Mouse (Mus musculus): ENCODE data around the gene Gm11985.

Gene Gm11985

GRCm38 (mm10) chr11:7200393-7200783 lies 12.0 kb upstream of the Gm11985 start:
- no peak for DNase-seq (ENCODE audit: inconsistent age in 2 of 2, low spot score in 1 of 2)

- DNase-seq (ENCODE audit: inconsistent age in 2 of 2, low spot score in 1 of 2) = peak; percentile 22 to 84
These were observed 11.5 kb upstream of the Gm11985 start for GRCm38 (mm10) chr11:7199736-7200392.

- DNase-seq (ENCODE audit: inconsistent age in 2 of 2, low spot score in 1 of 2) = no peak
These were observed 10.3 kb upstream of the Gm11985 start for GRCm38 (mm10) chr11:7198481-7199256.

- no peak for DNase-seq (ENCODE audit: inconsistent age in 2 of 2, low spot score in 1 of 2)
These were observed 9.6 kb upstream of the Gm11985 start for GRCm38 (mm10) chr11:7198006-7198405.

GRCm38 (mm10) chr11:7197491-7197941 lies 9.1 kb upstream of the Gm11985 start, which contains the start of gene Igfbp1:
TSS of gene Igfbp1 (plus strand) at chr11:7197782.
- DNase-seq (ENCODE audit: inconsistent age in 2 of 2, low spot score in 1 of 2) = no peak

GRCm38 (mm10) chr11:7195312-7195685 lies 6.9 kb upstream of the Gm11985 start:
- no peak for DNase-seq (ENCODE audit: inconsistent age in 2 of 2, low spot score in 1 of 2)

GRCm38 (mm10) chr11:7194432-7195311 lies 6.3 kb upstream of the Gm11985 start:
- DNase-seq (ENCODE audit: inconsistent age in 2 of 2, low spot score in 1 of 2) = no peak

GRCm38 (mm10) chr11:7193134-7193533 lies 4.8 kb upstream of the Gm11985 start:
- DNase-seq (ENCODE audit: inconsistent age in 2 of 2, low spot score in 1 of 2) = no peak

GRCm38 (mm10) chr11:7192710-7193109 lies 4.3 kb upstream of the Gm11985 start:
- DNase-seq (ENCODE audit: inconsistent age in 2 of 2, low spot score in 1 of 2) = no peak

- DNase-seq (ENCODE audit: inconsistent age in 2 of 2, low spot score in 1 of 2) = no peak
These were observed 897 bp downstream of the Gm11985 start for GRCm38 (mm10) chr11:7187472-7187871.

- DNase-seq (ENCODE audit: inconsistent age in 2 of 2, low spot score in 1 of 2) = no peak
These were observed 3.9 kb downstream of the Gm11985 start for GRCm38 (mm10) chr11:7184420-7184819.

GRCm38 (mm10) chr11:7182409-7183042 lies 5.8 kb downstream of the Gm11985 start:
- no peak for DNase-seq (ENCODE audit: inconsistent age in 2 of 2, low spot score in 1 of 2)

GRCm38 (mm10) chr11:7179276-7179675 lies 9.1 kb downstream of the Gm11985 start:
- no peak for DNase-seq (ENCODE audit: inconsistent age in 2 of 2, low spot score in 1 of 2)

- DNase-seq (ENCODE audit: inconsistent age in 2 of 2, low spot score in 1 of 2) = no peak
These were observed 9.6 kb downstream of the Gm11985 start for GRCm38 (mm10) chr11:7178724-7179123.

- no peak for DNase-seq (ENCODE audit: inconsistent age in 2 of 2, low spot score in 1 of 2)
These were observed 14.7 kb downstream of the Gm11985 start for GRCm38 (mm10) chr11:7173664-7174063.

- DNase-seq (ENCODE audit: inconsistent age in 2 of 2, low spot score in 1 of 2) = no peak
These were observed 18.7 kb downstream of the Gm11985 start for GRCm38 (mm10) chr11:7169645-7170044.

GRCm38 (mm10) chr11:7164416-7164815 lies 24.0 kb downstream of the Gm11985 start:
- no peak for DNase-seq (ENCODE audit: inconsistent age in 2 of 2, low spot score in 1 of 2)

GRCm38 (mm10) chr11:7161502-7162174 lies 26.7 kb downstream of the Gm11985 start:
- peak in 1 of 2 experiments; percentile 64 for DNase-seq (ENCODE audit: inconsistent age in 2 of 2, low spot score in 1 of 2)

GRCm38 (mm10) chr11:7160637-7161101 lies 27.7 kb downstream of the Gm11985 start:
- no peak for DNase-seq (ENCODE audit: inconsistent age in 2 of 2, low spot score in 1 of 2)

GRCm38 (mm10) chr11:7160146-7160545 lies 28.2 kb downstream of the Gm11985 start:
- no peak for DNase-seq (ENCODE audit: inconsistent age in 2 of 2, low spot score in 1 of 2)

Data from adrenal gland, adult (tissue).